Mouse (Mus musculus) liver, embryonic 11.5 days (tissue): ENCODE results near the gene Tradd. TPM values are rescaled to one million over a fixed set of nuclear protein-coding genes. Genes with fewer than 3 reads are reported as not detected.

Source experiments
- ATAC-seq: fragments of 200-750 bp; cut with Nextera tagmentation; replicated peaks from 2 replicates; pipeline ENCODE4 v1.8.0; 2017; ENCODE audit warnings: moderate number of reproducible peaks, mild to moderate bottlenecking, moderate TSS enrichment, moderate library complexity; ENCODE audit not compliant: low FRiP score
- DNase-seq: peaks from one replicate; pipeline ENCODE4 v3.0.0-alpha.2; 2017; ENCODE audit warnings: low spot score
- H3K27ac ChIP-seq: fragments of 300-500 bp; sonication (generic); 2 replicates; pipeline ENCODE4 v1.5.1; 2014; ENCODE audit warnings: mild to moderate bottlenecking, low read depth, low read length, control low read depth
- H3K27me3 ChIP-seq: fragments of 300-500 bp; sonication (generic); replicated peaks from 2 replicates; pipeline ENCODE4 v1.6.1; 2014; ENCODE audit warnings: low read length, mixed read lengths; ENCODE audit not compliant: control insufficient read depth, insufficient read depth
- H3K36me3 ChIP-seq: fragments of 300-500 bp; sonication (generic); 2 replicates; pipeline ENCODE4 v1.6.1; 2014; ENCODE audit warnings: mild to moderate bottlenecking, low read length, moderate library complexity, mixed read lengths; ENCODE audit not compliant: control insufficient read depth, insufficient read depth
- H3K4me1 ChIP-seq: fragments of 300-500 bp; sonication (generic); replicated peaks from 2 replicates; pipeline ENCODE4 v1.6.1; 2014; ENCODE audit warnings: low read length, mixed read lengths; ENCODE audit not compliant: control insufficient read depth, insufficient read depth
- H3K4me2 ChIP-seq: fragments of 300-500 bp; sonication (generic); 2 replicates; pipeline ENCODE4 v1.6.1; 2014; ENCODE audit warnings: mild to moderate bottlenecking, control low read depth, moderate library complexity
- H3K4me3 ChIP-seq: fragments of 300-500 bp; sonication (generic); 2 replicates; pipeline ENCODE4 v1.5.1; 2014; ENCODE audit warnings: low read depth, low read length, control low read depth
- H3K9ac ChIP-seq: fragments of 300-500 bp; sonication (generic); 2 replicates; pipeline ENCODE4 v1.6.1; 2014; ENCODE audit warnings: low read depth, low read length, control low read depth
- H3K9me3 ChIP-seq: fragments of 300-500 bp; sonication (generic); 2 replicates; pipeline ENCODE4 v1.6.1; 2016; ENCODE audit warnings: low read length, inconsistent platforms, mixed read lengths; ENCODE audit not compliant: control insufficient read depth
- WGBS: fragments of 180-500 bp; shearing (Covaris S2); extraction: QIAGEN DNeasy Blood & Tissue Kit; methylation state at CpG from one replicate; pipeline ENCODE4 v1.1.7; 2014; 5-methylcytosine and 5-hydroxymethylcytosine counted together
- polyA plus RNA-seq: library from polyadenylated mRNA; unstranded; fragments of >200 nt; fragmentation: Nextera tagmentation; extraction: Ambion mirVana; gene quantifications from 2 replicates; pipeline ENCODE4 v1.2.1, GENCODE M21; 2014

Tradd gene
- polyA plus RNA-seq, 1 experiment from 2014 or later, result 23.1 TPM

GRCm38 (mm10) chr8:105259721-105260320 is 4.6 kb downstream of the Tradd start:
- peak; percentile 44 for ATAC-seq
- Histone ChIP-seq H3K36me3 (no peaks in the 10 kb centered on the region), H3K27ac (no peak overlapping the region), H3K9ac (0 out of 2 replicates have a peak overlapping the region, but pooled peaks have one; percentile 12), H3K4me3 (peak overlapping the region; percentile 39), H3K27me3 (peaks cover 29% of the 10 kb centered on the region), H3K9me3 (no peaks in the 10 kb centered on the region), H3K4me1 (peaks cover 30% of the 10 kb centered on the region), H3K4me2 (peak overlapping the region; percentile 78)
- WGBS, result 4% methylated on average over 30 of the region's 30 CpGs
- DNase-seq, result peak; percentile 84

GRCm38 (mm10) chr8:105258911-105259720 is 5.3 kb downstream of the Tradd start:
- 14% methylated on average over 55 of the region's 55 CpGs for WGBS
- H3K4me3 ChIP-seq, result peak overlapping the region; percentile 39
- ATAC-seq, result peak; percentile 3; the same call in 1 of the 2 replicates
- H3K27ac ChIP-seq, result no peak overlapping the region
- 0 out of 2 replicates have a peak overlapping the region, but pooled peaks have one; percentile 12 for H3K9ac ChIP-seq
- no peaks in the 10 kb centered on the region for H3K9me3 ChIP-seq
- H3K36me3 ChIP-seq, result no peaks in the 10 kb centered on the region
- H3K4me1 ChIP-seq, result peaks cover 30% of the 10 kb centered on the region
- no peak for DNase-seq
- peak overlapping the region; percentile 78 for H3K4me2 ChIP-seq
- H3K27me3 ChIP-seq, result peaks cover 29% of the 10 kb centered on the region

- Histone ChIP-seq H3K4me2 (no peak overlapping the region), H3K9me3 (no peaks in the 10 kb centered on the region), H3K36me3 (no peaks in the 10 kb centered on the region), H3K4me3 (no peak overlapping the region), H3K27me3 (peaks cover 29% of the 10 kb centered on the region), H3K27ac (no peak overlapping the region), H3K9ac (no peak overlapping the region), H3K4me1 (peaks cover 31% of the 10 kb centered on the region)
- WGBS, result 66% methylated on average over 7 of the region's 7 CpGs
- ATAC-seq (no peak), DNase-seq (no peak)
These were observed 6.9 kb downstream of the Tradd start for GRCm38 (mm10) chr8:105257318-105258114.

GRCm38 (mm10) chr8:105254966-105255350 is 9.5 kb downstream of the Tradd start, which contains the start of gene B3gnt9:
Gene B3gnt9 (minus strand): TSS chr8:105255153.
- Histone ChIP-seq H3K4me3 (peak within 1 kb of the TSS; percentile 66), H3K36me3 (peaks cover 11% of the 10 kb centered on the region; the same call in 1 of the 2 replicates), H3K9ac (peak within 1 kb of the TSS; percentile 76), H3K9me3 (no peaks in the 10 kb centered on the region), H3K4me2 (peak within 1 kb of the TSS; percentile 99), H3K4me1 (peaks cover 29% of the 10 kb centered on the region), H3K27ac (peak within 1 kb of the TSS; percentile 65), H3K27me3 (peaks cover 23% of the 10 kb centered on the region)
- DNase-seq (peak; percentile 72), ATAC-seq (peak; percentile 83)
- WGBS, result under 1% methylated on average over 14 of the region's 14 CpGs

- Histone ChIP-seq H3K4me1 (peaks cover 23% of the 10 kb centered on the region), H3K9ac (peak overlapping the region; percentile 76)
These were observed 10.1 kb downstream of the Tradd start for GRCm38 (mm10) chr8:105254152-105254965.

GRCm38 (mm10) chr8:105253766-105254151 is 10.7 kb downstream of the Tradd start:
- Histone ChIP-seq H3K9me3 (no peaks in the 10 kb centered on the region), H3K4me1 (peaks cover 17% of the 10 kb centered on the region), H3K27ac (no peak overlapping the region), H3K4me2 (peak overlapping the region; percentile 99), H3K27me3 (peaks cover 11% of the 10 kb centered on the region), H3K4me3 (peak overlapping the region; percentile 66), H3K9ac (no peak overlapping the region; the same call in 1 of the 2 replicates), H3K36me3 (peaks cover 19% of the 10 kb centered on the region)
- DNase-seq, result no peak
- 51% methylated on average over 20 of the region's 20 CpGs for WGBS
- ATAC-seq, result no peak

More at GRCm38 (mm10) chr8:105254152-105254965, 10.1 kb downstream of the Tradd start:
- peak overlapping the region; percentile 65 for H3K27ac ChIP-seq
- H3K36me3 ChIP-seq, result peaks cover 13% of the 10 kb centered on the region; the same call in 1 of the 2 replicates
- peak overlapping the region; percentile 99 for H3K4me2 ChIP-seq
- peak; percentile 91 for DNase-seq
- peaks cover 17% of the 10 kb centered on the region for H3K27me3 ChIP-seq
- no peaks in the 10 kb centered on the region for H3K9me3 ChIP-seq
- WGBS, result under 1% methylated on average over 73 of the region's 74 CpGs
- peak; percentile 88 for ATAC-seq
- H3K4me3 ChIP-seq, result peak overlapping the region; percentile 66

- 70% methylated on average over 10 of the region's 10 CpGs for WGBS
- Histone ChIP-seq H3K36me3 (peaks cover 27% of the 10 kb centered on the region), H3K4me1 (peaks cover 16% of the 10 kb centered on the region), H3K27me3 (peaks cover 7% of the 10 kb centered on the region; the same call in 1 of the 2 replicates), H3K9me3 (no peaks in the 10 kb centered on the region), H3K9ac (no peak overlapping the region), H3K27ac (no peak overlapping the region), H3K4me3 (no peak overlapping the region), H3K4me2 (no peak overlapping the region)
- ATAC-seq, result no peak
- no peak for DNase-seq
These were observed 11.5 kb downstream of the Tradd start for GRCm38 (mm10) chr8:105252680-105253537.
